Mouse (Mus musculus): Measurements from ENCODE around the gene Clec12a. TPM values are rescaled to one million over a fixed set of nuclear protein-coding genes. Genes with fewer than 3 reads are reported as not detected.

Gene Clec12a
- polyA plus RNA-seq, 1 experiment from 2014 or later: 0.31 TPM

GRCm38 (mm10) chr6:129408562-129408961 is 66.1 kb downstream of the Clec12a start, which contains the start of gene Clec9a:
Gene Clec9a (plus strand): TSS chr6:129408862.
- Histone ChIP-seq H3K27ac (ENCODE audit: low read depth, low read length) (no peak within 1 kb of the TSS), H3K9ac (ENCODE audit: low read depth, low read length) (no peak within 1 kb of the TSS), H3K9me3 (replicated peaks; ENCODE audit: control insufficient read depth, low read length) (no peaks in the 10 kb centered on the region), H3K4me1 (ENCODE audit: control insufficient read depth, insufficient read depth, low read length) (no peaks in the 10 kb centered on the region; the same call in 1 of the 2 replicates), H3K4me2 (no peak within 1 kb of the TSS), H3K27me3 (ENCODE audit: control insufficient read depth, insufficient read depth, low read length) (no peaks in the 10 kb centered on the region), H3K4me3 (ENCODE audit: low read depth, low read length) (no peak within 1 kb of the TSS), H3K36me3 (ENCODE audit: control insufficient read depth, insufficient read depth, low read length) (no peaks in the 10 kb centered on the region)
- ATAC-seq (replicated peaks; ENCODE audit: insufficient number of reproducible peaks, low FRiP score, low TSS enrichment): no peak
- 79% methylated on average over 2 of the region's 2 CpGs for WGBS (ENCODE audit: insufficient replicate concordance)

- no peak for ATAC-seq (replicated peaks; ENCODE audit: insufficient number of reproducible peaks, low FRiP score, low TSS enrichment)
- Histone ChIP-seq H3K9me3 (replicated peaks; ENCODE audit: control insufficient read depth, low read length) (no peaks in the 10 kb centered on the region), H3K9ac (ENCODE audit: low read depth, low read length) (no peak overlapping the region), H3K36me3 (ENCODE audit: control insufficient read depth, insufficient read depth, low read length) (no peaks in the 10 kb centered on the region), H3K27me3 (ENCODE audit: control insufficient read depth, insufficient read depth, low read length) (no peaks in the 10 kb centered on the region), H3K4me3 (ENCODE audit: low read depth, low read length) (no peak overlapping the region), H3K27ac (ENCODE audit: low read depth, low read length) (no peak overlapping the region), H3K4me2 (no peak overlapping the region), H3K4me1 (ENCODE audit: control insufficient read depth, insufficient read depth, low read length) (no peaks in the 10 kb centered on the region)
- 88% methylated on average over 1 of the region's 1 CpGs for WGBS (ENCODE audit: insufficient replicate concordance)
Measured at GRCm38 (mm10) chr6:129414177-129414576, 71.7 kb downstream of the Clec12a start.

Other genes with a start within 250 kb of the Clec12a start
- gene Clec2e, start 241.8 kb upstream of the Clec12a start, polyA plus RNA-seq (2014; fragmentation: Nextera tagmentation; extraction: Ambion mirVana): not detected in 2 replicates
- gene Clec2d, start 162.1 kb upstream of the Clec12a start, polyA plus RNA-seq (2014; fragmentation: Nextera tagmentation; extraction: Ambion mirVana): 0.18 TPM in 1 of 2 replicates, not detected in the other
- gene Cd69, start 67.3 kb upstream of the Clec12a start, polyA plus RNA-seq (2014; fragmentation: Nextera tagmentation; extraction: Ambion mirVana): not detected in 2 replicates
- gene 4922502D21Rik, start 10.9 kb upstream of the Clec12a start, polyA plus RNA-seq (2014; fragmentation: Nextera tagmentation; extraction: Ambion mirVana): not detected in 2 replicates
- 0.42 and 0.84 TPM in 2 replicates for gene Clec12b, start 43.2 kb downstream of the Clec12a start, polyA plus RNA-seq (2014; fragmentation: Nextera tagmentation; extraction: Ambion mirVana)
- 7.4 and 8.8 TPM in 2 replicates for gene Clec1b, start 54.6 kb downstream of the Clec12a start, polyA plus RNA-seq (2014; fragmentation: Nextera tagmentation; extraction: Ambion mirVana)
- gene Clec9a, start 66.2 kb downstream of the Clec12a start, polyA plus RNA-seq (2014; fragmentation: Nextera tagmentation; extraction: Ambion mirVana): 0.23 and 0.36 TPM in 2 replicates
- 0.18 and 0.86 TPM in 2 replicates for gene Clec1a, start 109.3 kb downstream of the Clec12a start, polyA plus RNA-seq (2014; fragmentation: Nextera tagmentation; extraction: Ambion mirVana)
- 0.26 and 0.35 TPM in 2 replicates for gene Olr1, start 164.5 kb downstream of the Clec12a start, polyA plus RNA-seq (2014; fragmentation: Nextera tagmentation; extraction: Ambion mirVana)
- not detected in 2 replicates for gene Tmem52b, start 169.9 kb downstream of the Clec12a start, polyA plus RNA-seq (2014; fragmentation: Nextera tagmentation; extraction: Ambion mirVana)
- gene Gabarapl1, start 190.5 kb downstream of the Clec12a start, polyA plus RNA-seq (2014; fragmentation: Nextera tagmentation; extraction: Ambion mirVana): 12.5 and 15.4 TPM in 2 replicates
- gene Klre1, start 235.2 kb downstream of the Clec12a start, polyA plus RNA-seq (2014; fragmentation: Nextera tagmentation; extraction: Ambion mirVana): not detected in 2 replicates
- not detected in 2 replicates for gene Klrd1, start 249.1 kb downstream of the Clec12a start, polyA plus RNA-seq (2014; fragmentation: Nextera tagmentation; extraction: Ambion mirVana)